Mouse (Mus musculus) embryonic facial prominence, embryonic 15.5 days (tissue): ENCODE results near the gene Gm428. TPM values are rescaled to one million over a fixed set of nuclear protein-coding genes. Genes with fewer than 3 reads are reported as not detected.
"Not testable (repeated sequence)": the region's sequence is repeated elsewhere in the genome, so short reads cannot be mapped to it uniquely, and the experiment has no call there.

ENCODE experiments used
- ATAC-seq: fragments of 200-750 bp; cut with Nextera tagmentation; 2 replicates; pipeline ENCODE4 v1.8.0; 2017; ENCODE audit warnings: low read depth, moderate TSS enrichment; ENCODE audit not compliant: insufficient number of reproducible peaks, low FRiP score, low TSS enrichment
- H3K27ac ChIP-seq: fragments of 300-500 bp; sonication (generic); replicated peaks from 2 replicates; pipeline ENCODE4 v1.5.1; 2015; ENCODE audit warnings: mild to moderate bottlenecking, inconsistent platforms
- H3K27me3 ChIP-seq: fragments of 300-500 bp; sonication (generic); 2 replicates; pipeline ENCODE4 v1.6.1; 2015; ENCODE audit warnings: inconsistent platforms
- H3K36me3 ChIP-seq: fragments of 300-500 bp; sonication (generic); 2 replicates; pipeline ENCODE4 v1.6.1; 2015; ENCODE audit warnings: mild to moderate bottlenecking, inconsistent platforms
- H3K4me1 ChIP-seq: fragments of 300-500 bp; sonication (generic); 2 replicates; pipeline ENCODE4 v1.6.1; 2015; ENCODE audit warnings: inconsistent platforms
- H3K4me2 ChIP-seq: fragments of 300-500 bp; sonication (generic); replicated peaks from 2 replicates; pipeline ENCODE4 v1.6.1; 2015; ENCODE audit warnings: mild to moderate bottlenecking, inconsistent platforms
- H3K4me3 ChIP-seq: fragments of 300-500 bp; sonication (generic); replicated peaks from 2 replicates; pipeline ENCODE4 v1.5.1; 2015; ENCODE audit warnings: mild to moderate bottlenecking, inconsistent platforms
- H3K9ac ChIP-seq: fragments of 300-500 bp; sonication (generic); 2 replicates; pipeline ENCODE4 v1.6.1; 2015; ENCODE audit warnings: inconsistent platforms
- H3K9me3 ChIP-seq: fragments of 300-500 bp; sonication (generic); replicated peaks from 2 replicates; pipeline ENCODE4 v1.6.1; 2016; ENCODE audit warnings: inconsistent platforms
- WGBS: fragments of 180-500 bp; shearing (Covaris S2); methylation state at CpG from one replicate; pipeline ENCODE4 v1.1.7; 2015; 5-methylcytosine and 5-hydroxymethylcytosine counted together
- polyA plus RNA-seq: library from polyadenylated mRNA; unstranded; fragments of >200 nt; fragmentation: Nextera tagmentation; extraction: Ambion mirVana; gene quantifications from 2 replicates; pipeline ENCODE4 v1.2.1, GENCODE M21; 2015

Gm428 gene
- polyA plus RNA-seq = not detected in 2 replicates

DNA sequence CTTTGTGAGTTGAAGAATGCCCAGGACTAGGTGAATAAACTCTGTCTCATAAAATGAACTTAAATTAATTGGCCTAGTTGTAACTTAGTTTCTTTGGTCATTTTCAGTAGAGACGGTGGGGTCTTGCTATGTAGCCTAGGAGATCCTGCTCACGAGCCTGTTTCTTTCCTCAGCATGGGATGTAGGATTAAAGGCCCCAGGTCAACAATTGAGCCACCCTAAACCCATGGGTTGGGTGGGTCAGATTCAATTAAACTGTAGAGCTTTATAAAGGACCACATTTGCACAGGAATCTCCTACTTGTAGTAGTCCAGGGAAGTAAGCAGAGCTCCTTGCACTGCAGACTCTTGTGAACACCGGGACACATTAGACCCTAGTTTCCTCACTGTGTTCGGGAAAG is at the start of gene Gm428:
Gene Gm428 (plus strand): TSS at position 301 of the 400 bp plus-strand sequence.
- H3K4me1 ChIP-seq, H3K4me2 ChIP-seq, H3K9ac ChIP-seq, H3K27me3 ChIP-seq, H3K9me3 ChIP-seq, H3K4me3 ChIP-seq, ATAC-seq, H3K27ac ChIP-seq, H3K36me3 ChIP-seq: not testable (repeated sequence)
- 82% methylated on average over 1 of the region's 4 CpGs for WGBS

DNA sequence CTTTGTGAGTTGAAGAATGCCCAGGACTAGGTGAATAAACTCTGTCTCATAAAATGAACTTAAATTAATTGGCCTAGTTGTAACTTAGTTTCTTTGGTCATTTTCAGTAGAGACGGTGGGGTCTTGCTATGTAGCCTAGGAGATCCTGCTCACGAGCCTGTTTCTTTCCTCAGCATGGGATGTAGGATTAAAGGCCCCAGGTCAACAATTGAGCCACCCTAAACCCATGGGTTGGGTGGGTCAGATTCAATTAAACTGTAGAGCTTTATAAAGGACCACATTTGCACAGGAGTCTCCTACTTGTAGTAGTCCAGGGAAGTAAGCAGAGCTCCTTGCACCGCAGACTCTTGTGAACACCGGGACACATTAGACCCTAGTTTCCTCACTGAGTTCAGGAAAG is 45.5 kb upstream of the Gm428 start, which contains the start of gene Gm11236:
Gene Gm11236 (plus strand): TSS at position 301 of the 400 bp plus-strand sequence.
- H3K36me3 ChIP-seq, H3K4me3 ChIP-seq, H3K4me1 ChIP-seq, H3K27me3 ChIP-seq, H3K9ac ChIP-seq, ATAC-seq, H3K9me3 ChIP-seq, H3K27ac ChIP-seq, H3K4me2 ChIP-seq: not testable (repeated sequence)
- no CpG with 5 or more reads among the region's 4 CpGs for WGBS

DNA sequence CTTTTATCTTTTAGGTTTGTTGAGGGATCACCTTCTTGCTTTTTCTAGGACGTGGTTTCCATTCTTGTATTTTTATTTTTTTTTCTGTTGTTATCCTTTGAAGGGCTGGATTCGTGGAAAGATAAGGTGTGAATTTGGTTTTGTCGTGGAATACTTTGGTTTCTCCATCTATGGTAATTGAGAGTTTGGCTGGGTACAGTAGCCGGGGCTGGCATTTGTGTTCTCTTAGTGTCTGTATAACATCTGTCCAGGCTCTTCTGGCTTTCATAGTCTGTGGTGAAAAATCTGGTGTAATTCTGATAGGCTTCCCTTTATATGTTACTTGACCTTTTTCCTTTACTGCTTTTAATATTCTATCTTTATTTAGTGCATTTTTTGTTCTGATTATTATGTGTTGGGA is 21.5 kb upstream of the Gm428 start:
- not testable (repeated sequence) for H3K4me3 ChIP-seq, ATAC-seq, H3K36me3 ChIP-seq, H3K4me2 ChIP-seq, H3K4me1 ChIP-seq, H3K9ac ChIP-seq, H3K27ac ChIP-seq, H3K27me3 ChIP-seq, H3K9me3 ChIP-seq
- 78% methylated on average over 4 of the region's 4 CpGs for WGBS

DNA sequence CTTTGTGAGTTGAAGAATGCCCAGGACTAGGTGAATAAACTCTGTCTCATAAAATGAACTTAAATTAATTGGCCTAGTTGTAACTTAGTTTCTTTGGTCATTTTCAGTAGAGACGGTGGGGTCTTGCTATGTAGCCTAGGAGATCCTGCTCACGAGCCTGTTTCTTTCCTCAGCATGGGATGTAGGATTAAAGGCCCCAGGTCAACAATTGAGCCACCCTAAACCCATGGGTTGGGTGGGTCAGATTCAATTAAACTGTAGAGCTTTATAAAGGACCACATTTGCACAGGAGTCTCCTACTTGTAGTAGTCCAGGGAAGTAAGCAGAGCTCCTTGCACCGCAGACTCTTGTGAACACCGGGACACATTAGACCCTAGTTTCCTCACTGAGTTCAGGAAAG is 15.3 kb upstream of the Gm428 start, which contains the start of gene Gm11239:
Gene Gm11239 (plus strand): TSS at position 301 of the 400 bp plus-strand sequence.
- not testable (repeated sequence) for ATAC-seq, H3K4me1 ChIP-seq, H3K27ac ChIP-seq, H3K36me3 ChIP-seq, H3K9ac ChIP-seq, H3K4me3 ChIP-seq, H3K9me3 ChIP-seq, H3K27me3 ChIP-seq, H3K4me2 ChIP-seq
- no CpG with 5 or more reads among the region's 4 CpGs for WGBS

DNA sequence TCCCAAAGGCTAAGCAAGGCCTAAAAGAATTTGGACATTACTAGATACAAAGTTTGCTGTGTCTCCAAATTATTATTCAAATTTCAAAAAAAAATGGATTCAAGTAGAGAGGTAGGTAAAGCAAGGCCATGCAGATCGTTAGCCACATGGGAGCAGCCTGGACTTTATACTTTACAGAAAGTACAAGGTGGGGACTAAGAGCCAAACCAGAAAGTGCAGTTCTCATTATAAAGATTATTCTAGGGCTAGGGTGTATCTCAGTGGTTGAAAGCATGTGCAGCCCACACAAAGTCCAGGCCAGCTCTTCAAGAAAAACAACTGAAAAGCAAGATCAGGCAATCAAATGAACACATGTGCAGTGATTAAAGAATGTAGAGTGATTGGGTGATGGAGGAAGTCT is 35.4 kb downstream of the Gm428 start:
- ATAC-seq = no peak
- no peaks in the 10 kb centered on the region for H3K9me3 ChIP-seq
- H3K27me3 ChIP-seq = no peaks in the 10 kb centered on the region
- H3K4me3 ChIP-seq = no peak overlapping the region
- H3K36me3 ChIP-seq = no peaks in the 10 kb centered on the region
- no peak overlapping the region for H3K4me2 ChIP-seq
- H3K4me1 ChIP-seq = no peaks in the 10 kb centered on the region
- 78% methylated on average over 1 of the region's 1 CpGs for WGBS
- H3K27ac ChIP-seq = no peak overlapping the region
- no peak overlapping the region for H3K9ac ChIP-seq

DNA sequence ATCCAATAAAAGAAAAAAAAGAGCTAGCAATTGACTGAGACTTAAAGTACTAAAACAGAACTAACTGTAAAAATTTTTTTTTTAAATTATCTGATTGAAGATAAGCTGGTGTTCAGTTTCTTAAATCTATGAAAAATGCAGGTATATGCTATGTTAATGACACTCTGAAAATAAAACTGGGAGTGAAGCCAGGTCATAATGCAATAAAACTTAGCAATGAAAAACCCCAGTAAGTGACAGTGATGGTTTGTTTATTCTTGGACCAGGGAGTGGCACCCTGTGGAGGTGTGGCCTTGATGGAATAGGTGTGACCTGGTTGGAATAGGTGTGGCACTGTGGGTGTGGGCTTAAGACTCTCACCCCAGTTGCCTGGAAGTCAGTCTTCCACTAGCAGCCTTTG is 36.5 kb downstream of the Gm428 start:
- Histone ChIP-seq H3K27me3 (no peaks in the 10 kb centered on the region), H3K4me3 (no peak overlapping the region), H3K9ac (no peak overlapping the region), H3K4me1 (no peaks in the 10 kb centered on the region), H3K27ac (no peak overlapping the region), H3K4me2 (no peak overlapping the region), H3K9me3 (no peaks in the 10 kb centered on the region), H3K36me3 (no peaks in the 10 kb centered on the region)
- ATAC-seq = no peak

Other genes starting within 250 kb of the Gm428 start
- not detected in 2 replicates for gene Gm11238, start 75.6 kb upstream of the Gm428 start, polyA plus RNA-seq
- not detected in 2 replicates for gene Gm11237, start 60.5 kb upstream of the Gm428 start, polyA plus RNA-seq
- not detected in 2 replicates for gene Gm11236, start 45.4 kb upstream of the Gm428 start, polyA plus RNA-seq
- gene Gm11239, start 15.2 kb upstream of the Gm428 start, polyA plus RNA-seq = not detected in 2 replicates
- 1.3 and 2.0 TPM in 2 replicates for gene Rasef, start 107.5 kb downstream of the Gm428 start, polyA plus RNA-seq
- gene Gm11758, start 192.8 kb downstream of the Gm428 start, polyA plus RNA-seq = not detected in 2 replicates
- gene Gm11757, start 207.6 kb downstream of the Gm428 start, polyA plus RNA-seq = not detected in 2 replicates
- gene Gm13871, start 222.4 kb downstream of the Gm428 start, polyA plus RNA-seq = not detected in 2 replicates
- gene Gm11756, start 237.2 kb downstream of the Gm428 start, polyA plus RNA-seq = 0.41 and 0.50 TPM in 2 replicates